Mouse (Mus musculus): ENCODE data around the gene Inf2.

DNA sequence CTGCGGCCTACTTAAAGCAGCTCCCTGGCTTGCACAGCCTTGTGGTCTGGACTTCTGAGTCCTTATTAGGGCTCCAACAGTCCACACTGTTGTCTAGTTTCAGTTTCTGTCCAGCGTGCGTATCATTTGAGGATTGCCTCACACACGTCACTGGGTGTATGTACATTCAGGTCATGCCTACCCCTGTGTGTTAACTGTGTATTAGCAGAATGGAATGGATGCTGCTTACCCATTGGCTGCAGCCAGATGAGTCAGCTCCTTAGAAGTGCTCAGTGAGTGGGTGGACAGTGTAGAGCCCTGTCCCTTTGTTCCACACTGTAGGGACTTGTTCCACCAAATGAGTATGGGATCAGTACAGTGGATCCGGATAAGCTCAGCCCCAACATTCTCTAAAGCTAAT lies 59.5 kb downstream of the Inf2 start:
- TF ChIP-seq CTCF (IDR thresholded peaks at IDR 0.05; ENCODE audit: low read depth, low read length) (no peak), POLR2A (IDR thresholded peaks at IDR 0.05; ENCODE audit: insufficient read depth, low read length) (no peak)
